ENCODE assay signal across 8 mouse cellular contexts in the genomic region with DNA sequence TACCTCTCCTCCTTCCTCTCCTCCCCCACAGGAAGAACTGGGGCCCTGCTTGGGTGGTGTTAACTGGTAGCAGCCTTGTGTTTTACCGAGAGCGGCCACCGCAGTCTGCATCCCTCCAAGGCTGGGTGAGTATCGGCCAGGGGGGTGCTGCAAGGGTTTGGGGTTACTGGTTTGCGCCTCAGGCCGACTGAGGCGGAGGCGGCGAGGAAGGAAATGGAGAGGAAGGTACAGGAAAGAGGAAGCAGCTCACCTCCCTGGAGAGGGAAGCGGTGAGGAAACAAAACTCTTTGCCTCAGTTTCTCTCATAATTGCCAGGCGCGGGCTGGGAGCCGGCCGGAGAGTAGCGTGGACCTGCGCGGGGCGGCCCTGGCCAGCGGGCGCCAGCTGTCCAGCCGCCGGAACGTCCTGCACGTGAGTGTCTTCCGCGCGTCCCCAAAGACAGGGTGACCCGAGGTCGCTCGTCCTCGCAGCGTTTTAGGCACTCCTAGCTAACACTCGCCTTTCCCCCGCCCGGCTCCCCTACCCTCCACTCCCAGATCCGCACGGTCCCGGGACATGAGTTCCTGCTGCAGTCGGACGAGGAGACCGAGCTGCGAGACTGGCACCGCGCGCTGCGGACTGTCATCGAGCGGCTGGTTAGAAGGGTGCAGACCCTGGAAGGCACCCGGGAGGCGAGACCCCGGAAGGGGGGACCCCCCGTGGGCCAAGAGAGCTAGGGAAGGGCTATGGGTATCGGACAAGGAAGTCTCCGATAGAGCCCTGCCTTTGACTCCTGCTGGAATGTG. TPM values are rescaled to one million over a fixed set of nuclear protein-coding genes. Genes with fewer than 3 reads are reported as not detected.
A peak's percentile ranks its signal among the peaks of the same experiment; 100 is the strongest.
DNase-seq lines count a peak whose midpoint lies in the region; ATAC-seq and TF ChIP-seq lines count a peak whose summit lies in the region.
"Had no signal": no experiment of that assay in that cellular context is flagged by ENCODE, and none has a peak within 500 bp of the region (broad histone marks: within the 10 kb centered on the region; RNA-seq: fewer than 3 reads in every experiment).

No protein-coding gene starts in this region.

- TF ChIP-seq CTCF in lung, postnatal 0 days (IDR thresholded peaks at IDR 0.05) = no peak

- no peaks in the 10 kb centered on the region for H3K36me3 ChIP-seq in forebrain, embryonic 16.5 days (ENCODE audit: control insufficient read depth, insufficient read depth)
- H3K36me3 ChIP-seq in intestine, embryonic 14.5 days (ENCODE audit: control insufficient read depth, insufficient read depth, low read length) = peaks cover 5% of the 10 kb centered on the region; the same call in 1 of the 2 replicates
- H3K36me3 ChIP-seq in lung, postnatal 0 days (ENCODE audit: insufficient read depth, low read length) = no peaks in the 10 kb centered on the region
- H3K36me3 ChIP-seq in stomach, embryonic 16.5 days (ENCODE audit: control insufficient read depth, insufficient read depth, low read length) = no peaks in the 10 kb centered on the region

- peaks cover 7% of the 10 kb centered on the region for H3K4me1 ChIP-seq in forebrain, embryonic 16.5 days (replicated peaks; ENCODE audit: control insufficient read depth, insufficient read depth, low read length)
- H3K4me1 ChIP-seq in intestine, embryonic 14.5 days (replicated peaks; ENCODE audit: control insufficient read depth, insufficient read depth, low read length) = peaks cover 13% of the 10 kb centered on the region; the same call in 1 of the 2 replicates
- H3K4me1 ChIP-seq in lung, postnatal 0 days (ENCODE audit: insufficient read depth, low read depth, low read length) = peaks cover 8% of the 10 kb centered on the region
- peaks cover 11% of the 10 kb centered on the region for H3K4me1 ChIP-seq in stomach, embryonic 16.5 days (ENCODE audit: control insufficient read depth, insufficient read depth, low read length)

- peaks cover 2% of the 10 kb centered on the region; the same call in 1 of the 2 replicates for H3K9me3 ChIP-seq in forebrain, embryonic 16.5 days (ENCODE audit: control insufficient read depth, low read length)
- no peaks in the 10 kb centered on the region for H3K9me3 ChIP-seq in intestine, embryonic 14.5 days (ENCODE audit: control insufficient read depth, low read length)
- H3K9me3 ChIP-seq in lung, postnatal 0 days (ENCODE audit: low read length) = no peaks in the 10 kb centered on the region
- no peaks in the 10 kb centered on the region; the same call in 1 of the 2 replicates for H3K9me3 ChIP-seq in stomach, embryonic 16.5 days (replicated peaks; ENCODE audit: control insufficient read depth, low read length)

- WGBS in forebrain, embryonic 16.5 days = under 1% methylated on average over 54 of the region's 54 CpGs
- WGBS in intestine, embryonic 14.5 days = 1% methylated on average over 53 of the region's 54 CpGs
- WGBS in lung, postnatal 0 days = 2% methylated on average over 51 of the region's 54 CpGs
- 2% methylated on average over 54 of the region's 54 CpGs for WGBS in stomach, embryonic 16.5 days

- no peak for TF ChIP-seq EP300 in lung, postnatal 0 days (IDR thresholded peaks at IDR 0.05)

- H3K4me2 ChIP-seq in forebrain, embryonic 16.5 days (ENCODE audit: low read length) = peak overlapping the region; percentile 39
- peak overlapping the region; percentile 94 for H3K4me2 ChIP-seq in intestine, embryonic 14.5 days (ENCODE audit: low read length)
- peak overlapping the region; percentile 69 for H3K4me2 ChIP-seq in lung, postnatal 0 days (replicated peaks; ENCODE audit: low read depth, low read length)
- H3K4me2 ChIP-seq in stomach, embryonic 16.5 days (ENCODE audit: low read depth, low read length) = peak overlapping the region; percentile 93

- H3K27ac ChIP-seq in forebrain, embryonic 16.5 days (ENCODE audit: low read length) = no peak overlapping the region
- H3K27ac ChIP-seq in intestine, embryonic 14.5 days (ENCODE audit: low read depth) = no peak overlapping the region
- no peak overlapping the region for H3K27ac ChIP-seq in lung, postnatal 0 days (ENCODE audit: low read length)
- H3K27ac ChIP-seq in stomach, embryonic 16.5 days (ENCODE audit: low read length) = no peak overlapping the region

- peak overlapping the region; percentile 7 for H3K4me3 ChIP-seq in forebrain, embryonic 16.5 days (replicated peaks; ENCODE audit: low read length)
- peak overlapping the region; percentile 50 for H3K4me3 ChIP-seq in intestine, embryonic 14.5 days (ENCODE audit: low read depth, low read length)
- H3K4me3 ChIP-seq in lung, postnatal 0 days (ENCODE audit: low read depth, low read length) = peak overlapping the region; percentile 40
- H3K4me3 ChIP-seq in stomach, embryonic 16.5 days (replicated peaks; ENCODE audit: low read length) = peak overlapping the region; percentile 46

- 0 out of 2 replicates have a peak overlapping the region, but pooled peaks have one; percentile 12 for H3K9ac ChIP-seq in forebrain, embryonic 16.5 days (replicated peaks; ENCODE audit: low read depth, low read length)
- H3K9ac ChIP-seq in intestine, embryonic 14.5 days (ENCODE audit: low read length) = peak overlapping the region; percentile 48
- H3K9ac ChIP-seq in lung, postnatal 0 days (replicated peaks; ENCODE audit: low read depth) = no peak overlapping the region
- H3K9ac ChIP-seq in stomach, embryonic 16.5 days (ENCODE audit: low read length) = peak overlapping the region; percentile 73

- DNase-seq in T-cell, adult 2 months (ENCODE audit: low spot score) = peak; percentile 55
- DNase-seq in intestine, embryonic 14.5 days (ENCODE audit: low spot score) = peak; percentile 79
- no peak for DNase-seq in lung, postnatal 0 days (ENCODE audit: low spot score)
- DNase-seq in layer of hippocampus, postnatal 25 days (ENCODE audit: extremely low spot score in 1 of 2, low spot score in 1 of 2) = no peak

- ATAC-seq in CD4-positive, CD25-positive, alpha-beta regulatory T cell, adult 4 months = peak; percentile 32
- ATAC-seq in forebrain, embryonic 16.5 days = no peak
- ATAC-seq in intestine, embryonic 14.5 days (replicated peaks; ENCODE audit: low FRiP score, low TSS enrichment, low read depth) = peak; percentile 19; the same call in 1 of the 2 replicates
- ATAC-seq in lung, postnatal 0 days = peak; percentile 37; the same call in 1 of the 2 replicates
- ATAC-seq in stomach, embryonic 16.5 days (ENCODE audit: insufficient read depth, low FRiP score) = no peak; the same call in 1 of the 2 replicates

- peaks cover 45% of the 10 kb centered on the region for H3K27me3 ChIP-seq in forebrain, embryonic 16.5 days (replicated peaks; ENCODE audit: control insufficient read depth, insufficient read depth, low read length)
- peaks cover 44% of the 10 kb centered on the region for H3K27me3 ChIP-seq in intestine, embryonic 14.5 days (replicated peaks; ENCODE audit: control insufficient read depth, insufficient read depth, low read length)
- peaks cover 48% of the 10 kb centered on the region for H3K27me3 ChIP-seq in lung, postnatal 0 days (replicated peaks; ENCODE audit: insufficient read depth, low read length)
- H3K27me3 ChIP-seq in stomach, embryonic 16.5 days (ENCODE audit: control insufficient read depth, insufficient read depth, low read length) = peaks cover 23% of the 10 kb centered on the region

RNA-seq across cellular contexts. Expression of a gene that starts 4.4 kb away (rescaled TPM):
- 100 to 1,000 TPM in 1 of 2 experiments, 10 to 100 TPM in 1; 92.4 to 118 TPM for polyA plus RNA-seq in CD4-positive, CD25-positive, alpha-beta regulatory T cell, adult 4 months (2017; shearing (Covaris generic))
- 0.49 and 1.2 TPM in 2 replicates for polyA plus RNA-seq in forebrain, embryonic 16.5 days (2015; fragmentation: Nextera tagmentation; extraction: Ambion mirVana)
- 4.2 and 4.4 TPM in 2 replicates for polyA plus RNA-seq in intestine, embryonic 14.5 days (2014; fragmentation: Nextera tagmentation; extraction: Ambion mirVana)
- polyA plus RNA-seq in lung, postnatal 0 days (2015; fragmentation: Nextera tagmentation; extraction: Ambion mirVana) = 8.5 TPM in 2 replicates
- polyA plus RNA-seq in stomach, embryonic 16.5 days (2015; fragmentation: Nextera tagmentation; extraction: Ambion mirVana) = 4.2 and 6.6 TPM in 2 replicates
- 1 to 10 TPM in 1 of 2 experiments, under 1 TPM in 1; 0.89 to 1.1 TPM for total RNA-seq in layer of hippocampus, postnatal 25 days (2021)

RNA-seq across cellular contexts. Expression of a gene that starts 14.6 kb away (rescaled TPM):
- 10 to 100 TPM; 20.4 to 33.2 TPM for polyA plus RNA-seq in CD4-positive, CD25-positive, alpha-beta regulatory T cell, adult 4 months (2017; shearing (Covaris generic))
- 127 and 135 TPM in 2 replicates for polyA plus RNA-seq in forebrain, embryonic 16.5 days (2015; fragmentation: Nextera tagmentation; extraction: Ambion mirVana)
- 123 and 124 TPM in 2 replicates for polyA plus RNA-seq in intestine, embryonic 14.5 days (2014; fragmentation: Nextera tagmentation; extraction: Ambion mirVana)
- polyA plus RNA-seq in lung, postnatal 0 days (2015; fragmentation: Nextera tagmentation; extraction: Ambion mirVana) = 61.1 and 63.1 TPM in 2 replicates
- polyA plus RNA-seq in stomach, embryonic 16.5 days (2015; fragmentation: Nextera tagmentation; extraction: Ambion mirVana) = 98.9 and 104 TPM in 2 replicates
- 10 to 100 TPM; 57.1 to 59.4 TPM for total RNA-seq in layer of hippocampus, postnatal 25 days (2021)

RNA-seq across cellular contexts. Expression of a gene that starts 15.6 kb away (rescaled TPM):
- under 1 TPM; 0.19 to 0.75 TPM for polyA plus RNA-seq in CD4-positive, CD25-positive, alpha-beta regulatory T cell, adult 4 months (2017; shearing (Covaris generic))
- 1.3 and 1.4 TPM in 2 replicates for polyA plus RNA-seq in forebrain, embryonic 16.5 days (2015; fragmentation: Nextera tagmentation; extraction: Ambion mirVana)
- polyA plus RNA-seq in intestine, embryonic 14.5 days (2014; fragmentation: Nextera tagmentation; extraction: Ambion mirVana) = 12.6 and 15.1 TPM in 2 replicates
- 4.2 and 5.2 TPM in 2 replicates for polyA plus RNA-seq in lung, postnatal 0 days (2015; fragmentation: Nextera tagmentation; extraction: Ambion mirVana)
- 9.8 and 9.9 TPM in 2 replicates for polyA plus RNA-seq in stomach, embryonic 16.5 days (2015; fragmentation: Nextera tagmentation; extraction: Ambion mirVana)
- 1 to 10 TPM; 2.1 to 3.3 TPM for total RNA-seq in layer of hippocampus, postnatal 25 days (2021)
- total RNA-seq: neutrophil, adult 5-6 weeks had no signal

RNA-seq across cellular contexts. Expression of a gene that starts 28.0 kb away (rescaled TPM):
- not detected for polyA plus RNA-seq in CD4-positive, CD25-positive, alpha-beta regulatory T cell, adult 4 months (2017; shearing (Covaris generic))
- polyA plus RNA-seq in forebrain, embryonic 16.5 days (2015; fragmentation: Nextera tagmentation; extraction: Ambion mirVana) = not detected in 2 replicates
- polyA plus RNA-seq in intestine, embryonic 14.5 days (2014; fragmentation: Nextera tagmentation; extraction: Ambion mirVana) = not detected in 2 replicates
- polyA plus RNA-seq in lung, postnatal 0 days (2015; fragmentation: Nextera tagmentation; extraction: Ambion mirVana) = not detected in 2 replicates
- polyA plus RNA-seq in stomach, embryonic 16.5 days (2015; fragmentation: Nextera tagmentation; extraction: Ambion mirVana) = 0.06 TPM in 1 of 2 replicates, not detected in the other
- not detected for total RNA-seq in layer of hippocampus, postnatal 25 days (2021)

RNA-seq across cellular contexts. Expression of a gene that starts 37.4 kb away (rescaled TPM):
- polyA plus RNA-seq in CD4-positive, CD25-positive, alpha-beta regulatory T cell, adult 4 months (2017; shearing (Covaris generic)) = 10 to 100 TPM in 1 of 2 experiments, 1 to 10 TPM in 1; 4.0 to 14.7 TPM
- 10.2 and 15.3 TPM in 2 replicates for polyA plus RNA-seq in forebrain, embryonic 16.5 days (2015; fragmentation: Nextera tagmentation; extraction: Ambion mirVana)
- polyA plus RNA-seq in intestine, embryonic 14.5 days (2014; fragmentation: Nextera tagmentation; extraction: Ambion mirVana) = 19.2 and 20.6 TPM in 2 replicates
- polyA plus RNA-seq in lung, postnatal 0 days (2015; fragmentation: Nextera tagmentation; extraction: Ambion mirVana) = 13.5 and 14.2 TPM in 2 replicates
- polyA plus RNA-seq in stomach, embryonic 16.5 days (2015; fragmentation: Nextera tagmentation; extraction: Ambion mirVana) = 8.6 and 11.6 TPM in 2 replicates
- 10 to 100 TPM; 31.8 to 53.9 TPM for total RNA-seq in layer of hippocampus, postnatal 25 days (2021)

Comparison
In these comparisons a context has a peak if more than half of its experiments do, and no peak if none do; other contexts are left out.
1. ATAC-seq: peak in CD4-positive, CD25-positive, alpha-beta regulatory T cell, adult 4 months (single experiment), intestine, embryonic 14.5 days (single experiment) and lung, postnatal 0 days (single experiment); none in forebrain, embryonic 16.5 days (single experiment) and stomach, embryonic 16.5 days (single experiment).
2. DNase-seq: peak in T-cell, adult 2 months (single experiment) and intestine, embryonic 14.5 days (single experiment); none in lung, postnatal 0 days (single experiment) and layer of hippocampus, postnatal 25 days (0 of 2).
3. H3K4me2 ChIP-seq: peak in every context shown above with its lines; median percentile 94 in intestine, embryonic 14.5 days; 93 in stomach, embryonic 16.5 days; 69 in lung, postnatal 0 days; 39 in forebrain, embryonic 16.5 days.
4. Peak in every context shown above with its lines, with median percentiles within 50 percentile points of each other: H3K4me3 ChIP-seq.